ENCODE assay signal across 8 mouse cellular contexts in genomic region chr6:38662714-38663615, GRCm38 (mm10). TPM values are rescaled to one million over a fixed set of nuclear protein-coding genes. Genes with fewer than 3 reads are reported as not detected.
A peak's percentile ranks its signal among the peaks of the same experiment; 100 is the strongest.
DNase-seq lines count a peak whose midpoint lies in the region; ATAC-seq and TF ChIP-seq lines count a peak whose summit lies in the region.

Gene Clec2l (plus strand): TSS chr6:38663069.

- TF ChIP-seq CTCF in ES-Bruce4 (IDR thresholded peaks at IDR 0.05; ENCODE audit: low read depth, low read length) = no peak
- no peak for TF ChIP-seq CTCF in left cerebral cortex, adult 2 months (IDR thresholded peaks at IDR 0.05)

- H3K9ac ChIP-seq in ES-Bruce4 (ENCODE audit: low read depth, poor library complexity, severe bottlenecking) = peak within 1 kb of the TSS; percentile 64
- peak within 1 kb of the TSS; percentile 49 for H3K9ac ChIP-seq in midbrain, embryonic 12.5 days (replicated peaks)
- peak within 1 kb of the TSS; percentile 57 for H3K9ac ChIP-seq in stomach, embryonic 14.5 days (replicated peaks; ENCODE audit: low read depth, low read length)

- H3K9me3 ChIP-seq in ES-Bruce4 (replicated peaks; ENCODE audit: control insufficient read depth, insufficient read depth, low read length, poor library complexity, severe bottlenecking) = no peaks in the 10 kb centered on the region
- H3K9me3 ChIP-seq in midbrain, embryonic 12.5 days = no peaks in the 10 kb centered on the region
- H3K9me3 ChIP-seq in stomach, embryonic 14.5 days (ENCODE audit: control insufficient read depth, low read depth, low read length) = no peaks in the 10 kb centered on the region

- peak within 1 kb of the TSS; percentile 74 for H3K4me2 ChIP-seq in midbrain, embryonic 12.5 days (replicated peaks)
- peak within 1 kb of the TSS; percentile 86 for H3K4me2 ChIP-seq in stomach, embryonic 14.5 days (replicated peaks; ENCODE audit: low read depth, low read length)

- H3K36me3 ChIP-seq in ES-Bruce4 (ENCODE audit: control insufficient read depth, insufficient read depth, low read length, poor library complexity, severe bottlenecking) = no peaks in the 10 kb centered on the region
- H3K36me3 ChIP-seq in midbrain, embryonic 12.5 days = no peaks in the 10 kb centered on the region
- no peaks in the 10 kb centered on the region for H3K36me3 ChIP-seq in stomach, embryonic 14.5 days (ENCODE audit: control insufficient read depth, insufficient read depth, low read length)

- intact Hi-C loops in left cerebral cortex, adult 2 months (cut with DNase I) = no loop called here

- WGBS in midbrain, embryonic 12.5 days = under 1% methylated on average over 63 of the region's 84 CpGs
- under 1% methylated on average over 78 of the region's 84 CpGs for WGBS in stomach, embryonic 14.5 days

- TF ChIP-seq POLR2A in ES-Bruce4 (IDR thresholded peaks at IDR 0.05; ENCODE audit: insufficient read depth, low read length) = no peak

- H3K4me3 ChIP-seq in ES-Bruce4 (ENCODE audit: low read depth, low read length) = peak within 1 kb of the TSS; percentile 77
- H3K4me3 ChIP-seq in left cerebral cortex, adult 2 months = peak within 1 kb of the TSS; percentile 69
- peak within 1 kb of the TSS; percentile 66 for H3K4me3 ChIP-seq in midbrain, embryonic 12.5 days
- H3K4me3 ChIP-seq in stomach, embryonic 14.5 days (ENCODE audit: low read depth, low read length) = peak within 1 kb of the TSS; percentile 45

- TF ChIP-seq EP300 in ES-Bruce4 (IDR thresholded peaks at IDR 0.05; ENCODE audit: insufficient read depth, low read depth, low read length) = no peak

- ATAC-seq in hematopoietic stem cell, adult 5-6 weeks (replicated peaks in 1 of 2; ENCODE audit: insufficient read depth in 1 of 2, low FRiP score in 2 of 2, low TSS enrichment in 1 of 2, low read depth in 1 of 2, poor library complexity in 2 of 2, severe bottlenecking in 2 of 2) = peak; percentile 39 to 43; a peak in 1 of 4 replicates
- peak; percentile 84 for ATAC-seq in midbrain, embryonic 12.5 days (ENCODE audit: low FRiP score, low read depth)
- ATAC-seq in stomach, embryonic 14.5 days (ENCODE audit: insufficient number of reproducible peaks, insufficient read depth, low FRiP score, low read depth) = peak; percentile 54; the same call in 1 of the 2 replicates

- H3K27me3 ChIP-seq in ES-Bruce4 (ENCODE audit: control insufficient read depth, insufficient read depth, low read length, poor library complexity, severe bottlenecking) = peaks cover 9% of the 10 kb centered on the region
- peaks cover 46% of the 10 kb centered on the region for H3K27me3 ChIP-seq in midbrain, embryonic 12.5 days
- H3K27me3 ChIP-seq in stomach, embryonic 14.5 days (ENCODE audit: control insufficient read depth, insufficient read depth, low read length) = peaks cover 7% of the 10 kb centered on the region; the same call in 1 of the 2 replicates

- DNase-seq in ZHBTc4 (ENCODE audit: low read depth, low spot score) (peak; percentile 47), adipocyte (ENCODE audit: low spot score) (no peak)
- DNase-seq in embryo, embryonic 11.5 days (ENCODE audit: low read depth, low spot score) = peak; percentile 29
- peak; percentile 59 to 64 for DNase-seq in left cerebral cortex, adult 2 months (ENCODE audit: extremely low spot score in 1 of 2, low spot score in 2 of 2)

- no peak within 1 kb of the TSS for H3K27ac ChIP-seq in ES-Bruce4 (ENCODE audit: insufficient read depth, low read length)
- peak within 1 kb of the TSS; percentile 83 for H3K27ac ChIP-seq in left cerebral cortex, adult 2 months
- peak within 1 kb of the TSS; percentile 42 for H3K27ac ChIP-seq in midbrain, embryonic 12.5 days (replicated peaks)
- no peak within 1 kb of the TSS for H3K27ac ChIP-seq in stomach, embryonic 14.5 days (ENCODE audit: low read length)

- no peaks in the 10 kb centered on the region for H3K4me1 ChIP-seq in ES-Bruce4 (ENCODE audit: control insufficient read depth, insufficient read depth, low read length)
- H3K4me1 ChIP-seq in midbrain, embryonic 12.5 days = peaks cover 8% of the 10 kb centered on the region; the same call in 1 of the 2 replicates
- no peaks in the 10 kb centered on the region for H3K4me1 ChIP-seq in stomach, embryonic 14.5 days (ENCODE audit: control insufficient read depth, insufficient read depth, low read length)

RNA-seq across cellular contexts. Expression of gene Clec2l, which starts in this region (rescaled TPM):
- polyA plus RNA-seq in ES-Bruce4 (2011; ENCODE audit: insufficient read depth, insufficient read length, low read depth, missing spikeins) = not detected in 2 replicates
- total RNA-seq in hematopoietic stem cell, adult 5-6 weeks (2017) = 0.31 TPM in 1 of 2 replicates, not detected in the other
- total RNA-seq in left cerebral cortex, adult 2 months (2021) = 10 to 100 TPM; 67.4 to 69.7 TPM
- 2.0 and 2.5 TPM in 2 replicates for polyA plus RNA-seq in midbrain, embryonic 12.5 days (2016; fragmentation: Nextera tagmentation; extraction: Ambion mirVana)
- 1.8 and 1.9 TPM in 2 replicates for polyA plus RNA-seq in stomach, embryonic 14.5 days (2014; fragmentation: Nextera tagmentation; extraction: Ambion mirVana)

Comparison
In these comparisons a context has a peak if more than half of its experiments do, and no peak if none do; other contexts are left out.
1. RNA of gene Clec2l (total RNA-seq): 67.4 to 69.7 TPM in left cerebral cortex, adult 2 months; 0.31 TPM in hematopoietic stem cell, adult 5-6 weeks; every median in the first group is over 10 times any median in the second.
2. Peak in ATAC-seq in hematopoietic stem cell, adult 5-6 weeks; RNA of the gene not detected or under 1 TPM.
3. H3K27ac ChIP-seq: peak in left cerebral cortex, adult 2 months (single experiment) and midbrain, embryonic 12.5 days (single experiment); none in ES-Bruce4 (single experiment) and stomach, embryonic 14.5 days (single experiment).
4. Peak in every context shown above with its lines, with median percentiles within 50 percentile points of each other: H3K4me3 ChIP-seq, H3K9ac ChIP-seq and ATAC-seq.